Mouse (Mus musculus): ENCODE data around the gene Ccdc125.

- TF ChIP-seq CTCF (conservative IDR thresholded peaks at IDR 0.05 in 1 of 2, IDR thresholded peaks at IDR 0.05 in 1 of 2; ENCODE audit: low read depth in 2 of 2, low read length in 2 of 2) (no peak), ZNF384 (IDR thresholded peaks at IDR 0.05; ENCODE audit: low read depth, low read length) (no peak), POLR2A (IDR thresholded peaks at IDR 0.05; ENCODE audit: low read depth, low read length) (no peak)
These were observed 29.3 kb downstream of the Ccdc125 start for GRCm38 (mm10) chr13:100698866-100699265.

All from CH12.LX (cell line).